Mouse (Mus musculus): ENCODE results near the gene Psrc1. TPM values are rescaled to one million over a fixed set of nuclear protein-coding genes. Genes with fewer than 3 reads are reported as not detected.

Gene Psrc1
- polyA plus RNA-seq, 1 experiment = 43.2 TPM

DNA sequence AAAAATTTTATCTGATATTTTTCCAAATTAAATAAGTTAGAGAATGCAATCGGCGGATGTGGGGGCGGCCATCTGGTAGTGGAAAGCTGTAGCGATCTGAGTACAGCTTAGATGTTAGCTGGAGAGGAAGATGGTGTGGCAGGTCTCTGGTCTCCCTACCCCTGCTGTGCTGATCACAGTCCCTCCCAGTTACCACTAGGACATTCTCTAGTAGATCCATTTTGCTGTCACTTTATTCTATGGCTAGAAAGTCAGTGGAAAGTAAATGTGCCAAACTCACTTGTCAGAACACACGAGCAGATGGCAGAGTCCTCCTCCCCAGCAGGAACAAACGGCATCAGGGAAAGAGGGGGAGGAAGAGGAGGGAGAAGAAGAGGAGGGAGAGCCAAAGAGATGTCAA lies 25.2 kb upstream of the Psrc1 start:
- Histone ChIP-seq H3K4me1 (ENCODE audit: control insufficient read depth, insufficient read depth, low read length) (no peaks in the 10 kb centered on the region), H3K27ac (ENCODE audit: control insufficient read depth, insufficient read depth, low read depth, low read length, poor library complexity) (no peak overlapping the region), H3K4me3 (replicated peaks; ENCODE audit: control insufficient read depth, low read depth, low read length) (no peak overlapping the region)
- no peak for TF ChIP-seq CTCF (IDR thresholded peaks at IDR 0.05; ENCODE audit: control insufficient read depth, insufficient read depth, low read length)
- TF ChIP-seq POLR2A (IDR thresholded peaks at IDR 0.05; ENCODE audit: borderline replicate concordance, control insufficient read depth, low read depth, low read length) = no peak
- 90% methylated on average over 6 of the region's 6 CpGs for WGBS

- TF ChIP-seq POLR2A (IDR thresholded peaks at IDR 0.05; ENCODE audit: borderline replicate concordance, control insufficient read depth, low read depth, low read length) = no peak
- TF ChIP-seq CTCF (IDR thresholded peaks at IDR 0.05; ENCODE audit: control insufficient read depth, insufficient read depth, low read length) = no peak
- no peak overlapping the region for H3K27ac ChIP-seq (ENCODE audit: control insufficient read depth, insufficient read depth, low read depth, low read length, poor library complexity)
- H3K4me1 ChIP-seq (ENCODE audit: control insufficient read depth, insufficient read depth, low read length) = no peaks in the 10 kb centered on the region
- WGBS = 20% methylated on average over 7 of the region's 7 CpGs
- no peak overlapping the region for H3K4me3 ChIP-seq (replicated peaks; ENCODE audit: control insufficient read depth, low read depth, low read length)
These were observed 22.7 kb upstream of the Psrc1 start for GRCm38 (mm10) chr3:108360894-108361293.

DNA sequence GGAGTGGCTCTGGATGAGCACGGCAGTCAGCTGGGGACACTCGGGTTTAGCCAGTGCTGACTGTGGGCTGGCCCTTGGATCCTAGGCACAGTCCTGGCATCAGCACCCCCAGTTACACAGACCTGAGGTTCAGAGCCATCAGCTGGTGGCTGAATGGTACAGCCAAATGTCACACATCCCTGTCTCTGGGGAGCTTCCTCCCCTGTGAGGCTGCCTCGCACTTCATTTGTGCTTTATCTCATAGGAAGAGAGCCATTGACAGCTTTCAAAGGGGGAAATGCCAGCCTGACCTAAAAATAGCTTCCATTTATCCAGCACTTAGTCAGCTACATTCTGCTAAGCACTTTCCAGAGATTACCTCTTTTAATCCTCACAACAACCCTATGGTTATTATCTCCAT lies 20.0 kb upstream of the Psrc1 start:
- Histone ChIP-seq H3K27ac (ENCODE audit: control insufficient read depth, insufficient read depth, low read depth, low read length, poor library complexity) (no peak overlapping the region), H3K4me3 (replicated peaks; ENCODE audit: control insufficient read depth, low read depth, low read length) (no peak overlapping the region), H3K4me1 (ENCODE audit: control insufficient read depth, insufficient read depth, low read length) (no peaks in the 10 kb centered on the region)
- 59% methylated on average over 3 of the region's 3 CpGs for WGBS
- no peak for TF ChIP-seq CTCF (IDR thresholded peaks at IDR 0.05; ENCODE audit: control insufficient read depth, insufficient read depth, low read length)
- TF ChIP-seq POLR2A (IDR thresholded peaks at IDR 0.05; ENCODE audit: borderline replicate concordance, control insufficient read depth, low read depth, low read length) = no peak

- 68% methylated on average over 9 of the region's 9 CpGs for WGBS
- no peak for TF ChIP-seq CTCF (IDR thresholded peaks at IDR 0.05; ENCODE audit: control insufficient read depth, insufficient read depth, low read length)
- TF ChIP-seq POLR2A (IDR thresholded peaks at IDR 0.05; ENCODE audit: borderline replicate concordance, control insufficient read depth, low read depth, low read length) = no peak
- Histone ChIP-seq H3K4me3 (replicated peaks; ENCODE audit: control insufficient read depth, low read depth, low read length) (no peak within 1 kb of the TSS), H3K4me1 (ENCODE audit: control insufficient read depth, insufficient read depth, low read length) (no peaks in the 10 kb centered on the region), H3K27ac (ENCODE audit: control insufficient read depth, insufficient read depth, low read depth, low read length, poor library complexity) (no peak within 1 kb of the TSS)
These were observed 19.2 kb upstream of the Psrc1 start, which contains the start of gene Mybphl for GRCm38 (mm10) chr3:108364270-108364995. Gene Mybphl, plus strand, starts transcription at chr3:108364911.

DNA sequence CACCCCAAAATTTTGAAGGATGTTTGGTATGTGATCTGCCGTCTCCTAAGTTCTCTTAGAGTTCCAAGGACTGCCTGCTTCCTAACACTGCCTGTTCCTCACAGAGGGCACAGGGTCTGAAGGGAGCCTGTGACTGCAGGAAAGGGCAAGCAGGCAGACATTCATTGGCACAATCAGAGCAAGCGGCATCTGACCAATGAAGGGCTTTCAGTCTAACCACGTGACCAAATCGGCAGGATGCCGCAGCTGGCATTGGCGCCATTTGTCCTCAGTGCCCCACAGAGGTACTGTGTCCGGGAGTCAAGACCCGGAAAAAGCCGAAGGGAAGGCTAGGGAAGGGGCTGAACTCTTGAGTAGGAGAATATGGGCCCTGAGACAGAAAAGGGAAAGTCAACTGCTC lies 16.5 kb upstream of the Psrc1 start:
- TF ChIP-seq POLR2A (IDR thresholded peaks at IDR 0.05; ENCODE audit: borderline replicate concordance, control insufficient read depth, low read depth, low read length) = no peak
- no peak for TF ChIP-seq CTCF (IDR thresholded peaks at IDR 0.05; ENCODE audit: control insufficient read depth, insufficient read depth, low read length)
- no peak overlapping the region for H3K27ac ChIP-seq (ENCODE audit: control insufficient read depth, insufficient read depth, low read depth, low read length, poor library complexity)
- no peaks in the 10 kb centered on the region for H3K4me1 ChIP-seq (ENCODE audit: control insufficient read depth, insufficient read depth, low read length)
- H3K4me3 ChIP-seq (replicated peaks; ENCODE audit: control insufficient read depth, low read depth, low read length) = no peak overlapping the region
- WGBS = 70% methylated on average over 9 of the region's 9 CpGs

GRCm38 (mm10) chr3:108367828-108368227 lies 15.8 kb upstream of the Psrc1 start:
- TF ChIP-seq POLR2A (IDR thresholded peaks at IDR 0.05; ENCODE audit: borderline replicate concordance, control insufficient read depth, low read depth, low read length) (no peak), CTCF (IDR thresholded peaks at IDR 0.05; ENCODE audit: control insufficient read depth, insufficient read depth, low read length) (no peak)
- Histone ChIP-seq H3K4me1 (ENCODE audit: control insufficient read depth, insufficient read depth, low read length) (no peaks in the 10 kb centered on the region), H3K4me3 (replicated peaks; ENCODE audit: control insufficient read depth, low read depth, low read length) (no peak overlapping the region), H3K27ac (ENCODE audit: control insufficient read depth, insufficient read depth, low read depth, low read length, poor library complexity) (no peak overlapping the region)
- 74% methylated on average over 3 of the region's 3 CpGs for WGBS

DNA sequence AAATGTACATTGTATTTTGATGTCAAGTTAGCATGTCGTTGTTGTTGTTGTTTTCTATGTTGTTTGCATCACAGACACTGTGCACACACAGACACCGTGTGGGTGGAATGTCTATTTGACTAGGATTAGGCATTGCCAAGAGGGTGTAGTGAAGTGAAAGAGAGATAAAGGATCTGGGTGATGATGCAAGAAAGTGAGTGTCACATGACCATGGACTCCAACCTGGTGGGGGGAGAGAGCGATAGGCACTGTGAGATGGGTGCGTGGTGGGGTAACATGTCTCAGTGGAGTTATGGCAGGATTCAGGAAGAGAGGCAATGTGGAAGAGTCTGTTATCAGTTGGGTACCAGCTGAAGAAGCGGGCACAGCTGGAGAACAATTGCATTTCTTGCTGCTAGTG lies 14.9 kb upstream of the Psrc1 start:
- H3K4me1 ChIP-seq (ENCODE audit: control insufficient read depth, insufficient read depth, low read length) = no peaks in the 10 kb centered on the region
- no peak overlapping the region for H3K27ac ChIP-seq (ENCODE audit: control insufficient read depth, insufficient read depth, low read depth, low read length, poor library complexity)
- H3K4me3 ChIP-seq (replicated peaks; ENCODE audit: control insufficient read depth, low read depth, low read length) = no peak overlapping the region
- TF ChIP-seq POLR2A (IDR thresholded peaks at IDR 0.05; ENCODE audit: borderline replicate concordance, control insufficient read depth, low read depth, low read length) (no peak), CTCF (IDR thresholded peaks at IDR 0.05; ENCODE audit: control insufficient read depth, insufficient read depth, low read length) (no peak)
- WGBS = 63% methylated on average over 5 of the region's 5 CpGs

DNA sequence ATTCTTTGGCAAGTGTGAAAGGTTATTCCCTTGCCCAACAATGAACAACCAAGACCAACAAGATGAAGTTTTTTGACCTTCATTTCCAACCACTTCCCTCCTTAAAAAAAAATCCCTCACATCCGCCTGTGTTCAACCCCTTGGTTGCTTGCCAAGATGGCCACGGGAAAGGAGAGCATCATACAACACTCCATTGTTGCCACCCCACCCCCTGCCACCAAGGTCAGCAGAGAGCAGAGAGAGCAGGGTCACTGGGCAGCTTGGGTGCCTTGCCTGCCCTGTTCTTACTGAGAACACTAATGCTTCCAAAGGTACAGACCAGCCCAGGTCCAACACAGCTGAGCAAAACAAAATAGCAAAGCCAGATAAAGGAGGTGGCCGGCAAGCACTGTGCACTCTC lies 11.4 kb upstream of the Psrc1 start:
- 21% methylated on average over 3 of the region's 3 CpGs for WGBS
- TF ChIP-seq CTCF (IDR thresholded peaks at IDR 0.05; ENCODE audit: control insufficient read depth, insufficient read depth, low read length) (no peak), POLR2A (IDR thresholded peaks at IDR 0.05; ENCODE audit: borderline replicate concordance, control insufficient read depth, low read depth, low read length) (no peak)
- Histone ChIP-seq H3K4me1 (ENCODE audit: control insufficient read depth, insufficient read depth, low read length) (no peaks in the 10 kb centered on the region), H3K27ac (ENCODE audit: control insufficient read depth, insufficient read depth, low read depth, low read length, poor library complexity) (no peak overlapping the region), H3K4me3 (replicated peaks; ENCODE audit: control insufficient read depth, low read depth, low read length) (no peak overlapping the region)

DNA sequence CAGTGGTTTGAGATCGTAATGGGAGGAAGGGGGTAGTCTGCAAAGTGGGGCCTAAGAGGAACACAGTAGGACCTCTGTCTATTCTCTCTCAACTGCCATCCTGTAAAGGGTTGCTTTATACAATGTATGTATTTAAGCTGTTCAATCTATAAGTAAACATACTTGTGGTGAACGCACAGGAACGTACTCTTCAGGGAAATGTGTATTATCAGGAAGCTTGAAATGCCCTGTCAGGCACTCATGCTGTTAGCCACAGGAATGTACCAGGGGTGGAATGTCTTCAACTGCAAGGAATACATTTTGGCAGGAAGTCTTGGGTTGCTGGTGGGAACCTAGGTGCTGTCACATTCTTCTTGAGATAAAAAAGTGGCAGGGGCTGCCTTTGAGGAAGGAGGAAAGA lies 10.9 kb upstream of the Psrc1 start:
- no peak for TF ChIP-seq POLR2A (IDR thresholded peaks at IDR 0.05; ENCODE audit: borderline replicate concordance, control insufficient read depth, low read depth, low read length)
- TF ChIP-seq CTCF (IDR thresholded peaks at IDR 0.05; ENCODE audit: control insufficient read depth, insufficient read depth, low read length) = no peak
- no peaks in the 10 kb centered on the region for H3K4me1 ChIP-seq (ENCODE audit: control insufficient read depth, insufficient read depth, low read length)
- 59% methylated on average over 3 of the region's 3 CpGs for WGBS
- no peak overlapping the region for H3K27ac ChIP-seq (ENCODE audit: control insufficient read depth, insufficient read depth, low read depth, low read length, poor library complexity)
- no peak overlapping the region for H3K4me3 ChIP-seq (replicated peaks; ENCODE audit: control insufficient read depth, low read depth, low read length)

All from bone marrow, adult 2 months (tissue).